Mouse (Mus musculus): Measurements from ENCODE around the gene Nfyc. TPM values are rescaled to one million over a fixed set of nuclear protein-coding genes. Genes with fewer than 3 reads are reported as not detected.

Gene Nfyc
- polyA plus RNA-seq, 1 experiment: 247 TPM

- Histone ChIP-seq H3K4me1 (ENCODE audit: control insufficient read depth, insufficient read depth, insufficient read length, low read length) (peaks cover 3% of the 10 kb centered on the region; the same call in 1 of the 2 replicates), H3K36me3 (ENCODE audit: control insufficient read depth, insufficient read depth, low read length) (no peaks in the 10 kb centered on the region), H3K27ac (ENCODE audit: insufficient read depth, low read depth, low read length) (peak overlapping the region; percentile 33), H3K27me3 (ENCODE audit: control insufficient read depth, insufficient read depth, low read length) (peaks cover 35% of the 10 kb centered on the region), H3K4me3 (ENCODE audit: low read depth, low read length) (peak overlapping the region; percentile 64)
- no peak for TF ChIP-seq POLR2A (IDR thresholded peaks at IDR 0.05; ENCODE audit: low read depth, low read length)
- 66% methylated on average over 10 of the region's 10 CpGs for WGBS
These were observed 85.4 kb downstream of the Nfyc start for GRCm38 (mm10) chr4:120745731-120746551.

- H3K27ac ChIP-seq (ENCODE audit: insufficient read depth, low read depth, low read length): no peak overlapping the region
- 57% methylated on average over 3 of the region's 3 CpGs for WGBS
These were observed 87.7 kb downstream of the Nfyc start for GRCm38 (mm10) chr4:120743636-120744035.

GRCm38 (mm10) chr4:120741303-120741702, 90.1 kb downstream of the Nfyc start:
- TF ChIP-seq POLR2A (IDR thresholded peaks at IDR 0.05; ENCODE audit: low read depth, low read length) (no peak), CTCF (IDR thresholded peaks at IDR 0.05; ENCODE audit: extremely low read depth, insufficient read length, insufficient replicate concordance, low read depth, low read length) (no peak)
- Histone ChIP-seq H3K27ac (ENCODE audit: insufficient read depth, low read depth, low read length) (no peak overlapping the region), H3K4me1 (ENCODE audit: control insufficient read depth, insufficient read depth, insufficient read length, low read length) (no peaks in the 10 kb centered on the region), H3K27me3 (ENCODE audit: control insufficient read depth, insufficient read depth, low read length) (peaks cover 3% of the 10 kb centered on the region), H3K36me3 (ENCODE audit: control insufficient read depth, insufficient read depth, low read length) (no peaks in the 10 kb centered on the region), H3K4me3 (ENCODE audit: low read depth, low read length) (no peak overlapping the region)
- 83% methylated on average over 6 of the region's 6 CpGs for WGBS

More at GRCm38 (mm10) chr4:120743636-120744035, 87.7 kb downstream of the Nfyc start:
- H3K27me3 ChIP-seq (ENCODE audit: control insufficient read depth, insufficient read depth, low read length): peaks cover 25% of the 10 kb centered on the region
- no peak overlapping the region for H3K4me3 ChIP-seq (ENCODE audit: low read depth, low read length)
- no peaks in the 10 kb centered on the region for H3K36me3 ChIP-seq (ENCODE audit: control insufficient read depth, insufficient read depth, low read length)
- H3K4me1 ChIP-seq (ENCODE audit: control insufficient read depth, insufficient read depth, insufficient read length, low read length): peaks cover 3% of the 10 kb centered on the region; the same call in 1 of the 2 replicates
- TF ChIP-seq CTCF (IDR thresholded peaks at IDR 0.05; ENCODE audit: extremely low read depth, insufficient read length, insufficient replicate concordance, low read depth, low read length) (no peak), POLR2A (IDR thresholded peaks at IDR 0.05; ENCODE audit: low read depth, low read length) (no peak)

- Histone ChIP-seq H3K4me1 (ENCODE audit: control insufficient read depth, insufficient read depth, insufficient read length, low read length) (peaks cover 13% of the 10 kb centered on the region; the same call in 1 of the 2 replicates), H3K27ac (ENCODE audit: insufficient read depth, low read depth, low read length) (no peak overlapping the region), H3K27me3 (ENCODE audit: control insufficient read depth, insufficient read depth, low read length) (no peaks in the 10 kb centered on the region), H3K4me3 (ENCODE audit: low read depth, low read length) (no peak overlapping the region), H3K36me3 (ENCODE audit: control insufficient read depth, insufficient read depth, low read length) (no peaks in the 10 kb centered on the region)
- TF ChIP-seq CTCF (IDR thresholded peaks at IDR 0.05; ENCODE audit: extremely low read depth, insufficient read length, insufficient replicate concordance, low read depth, low read length) (no peak), POLR2A (IDR thresholded peaks at IDR 0.05; ENCODE audit: low read depth, low read length) (no peak)
- 33% methylated on average over 5 of the region's 5 CpGs for WGBS
These were observed 97.3 kb downstream of the Nfyc start for GRCm38 (mm10) chr4:120734012-120734622.

GRCm38 (mm10) chr4:120732737-120733136, 98.6 kb downstream of the Nfyc start:
- TF ChIP-seq POLR2A (IDR thresholded peaks at IDR 0.05; ENCODE audit: low read depth, low read length) (no peak), CTCF (IDR thresholded peaks at IDR 0.05; ENCODE audit: extremely low read depth, insufficient read length, insufficient replicate concordance, low read depth, low read length) (no peak)
- no peak overlapping the region for H3K27ac ChIP-seq (ENCODE audit: insufficient read depth, low read depth, low read length)
- H3K4me1 ChIP-seq (ENCODE audit: control insufficient read depth, insufficient read depth, insufficient read length, low read length): peaks cover 13% of the 10 kb centered on the region; the same call in 1 of the 2 replicates
- H3K4me3 ChIP-seq (ENCODE audit: low read depth, low read length): no peak overlapping the region
- H3K36me3 ChIP-seq (ENCODE audit: control insufficient read depth, insufficient read depth, low read length): no peaks in the 10 kb centered on the region
- 83% methylated on average over 6 of the region's 6 CpGs for WGBS
- H3K27me3 ChIP-seq (ENCODE audit: control insufficient read depth, insufficient read depth, low read length): no peaks in the 10 kb centered on the region

- Histone ChIP-seq H3K27ac (ENCODE audit: insufficient read depth, low read depth, low read length) (no peak overlapping the region), H3K27me3 (ENCODE audit: control insufficient read depth, insufficient read depth, low read length) (no peaks in the 10 kb centered on the region), H3K36me3 (ENCODE audit: control insufficient read depth, insufficient read depth, low read length) (no peaks in the 10 kb centered on the region), H3K4me1 (ENCODE audit: control insufficient read depth, insufficient read depth, insufficient read length, low read length) (peaks cover 13% of the 10 kb centered on the region; the same call in 1 of the 2 replicates), H3K4me3 (ENCODE audit: low read depth, low read length) (peak overlapping the region; percentile 72)
- under 1% methylated on average over 40 of the region's 40 CpGs for WGBS
- no peak for TF ChIP-seq POLR2A (IDR thresholded peaks at IDR 0.05; ENCODE audit: low read depth, low read length)
- no peak for TF ChIP-seq CTCF (IDR thresholded peaks at IDR 0.05; ENCODE audit: extremely low read depth, insufficient read length, insufficient replicate concordance, low read depth, low read length)
These were observed 100.2 kb downstream of the Nfyc start for GRCm38 (mm10) chr4:120731030-120731644.

- no peak for TF ChIP-seq POLR2A (IDR thresholded peaks at IDR 0.05; ENCODE audit: low read depth, low read length)
- TF ChIP-seq CTCF (IDR thresholded peaks at IDR 0.05; ENCODE audit: extremely low read depth, insufficient read length, insufficient replicate concordance, low read depth, low read length): no peak
- Histone ChIP-seq H3K27me3 (ENCODE audit: control insufficient read depth, insufficient read depth, low read length) (no peaks in the 10 kb centered on the region), H3K36me3 (ENCODE audit: control insufficient read depth, insufficient read depth, low read length) (no peaks in the 10 kb centered on the region), H3K27ac (ENCODE audit: insufficient read depth, low read depth, low read length) (no peak overlapping the region), H3K4me3 (ENCODE audit: low read depth, low read length) (peak overlapping the region; percentile 72), H3K4me1 (ENCODE audit: control insufficient read depth, insufficient read depth, insufficient read length, low read length) (peaks cover 13% of the 10 kb centered on the region; the same call in 1 of the 2 replicates)
- WGBS: 26% methylated on average over 6 of the region's 6 CpGs
These were observed 100.8 kb downstream of the Nfyc start for GRCm38 (mm10) chr4:120730574-120730973.
